Mouse (Mus musculus): ENCODE measurements around the gene Mecom. TPM values are rescaled to one million over a fixed set of nuclear protein-coding genes. Genes with fewer than 3 reads are reported as not detected.

The Mecom gene
- polyA plus RNA-seq, 1 experiment from 2014 or later: 22.4 TPM

DNA sequence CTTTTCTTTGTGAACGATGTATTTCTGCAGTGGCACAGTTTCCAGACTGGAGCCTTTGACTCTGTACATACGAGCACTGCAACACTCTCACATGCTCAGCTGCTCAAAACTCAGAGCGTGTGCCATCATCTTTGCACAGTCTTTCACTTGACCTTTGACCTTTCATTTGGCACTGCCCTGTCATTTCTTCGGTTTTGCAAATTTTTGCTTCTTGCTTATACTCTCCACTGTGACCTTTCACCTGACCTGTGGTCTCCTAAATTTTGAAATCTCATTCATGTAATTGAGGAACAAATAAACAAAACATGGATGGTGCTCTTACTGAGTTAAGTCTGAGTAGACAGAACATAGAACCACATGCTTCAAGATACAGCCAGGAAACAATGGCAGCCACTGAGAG, 446.7 kb downstream of the Mecom start:
- no peak overlapping the region for H3K4me2 ChIP-seq (replicated peaks; ENCODE audit: low read depth, low read length)
- H3K9ac ChIP-seq (replicated peaks; ENCODE audit: low read depth): no peak overlapping the region
- no peak for TF ChIP-seq CTCF (IDR thresholded peaks at IDR 0.05)
- no peak for TF ChIP-seq EP300 (IDR thresholded peaks at IDR 0.05)
- DNase-seq (ENCODE audit: low spot score): peak; percentile 21
- no peak overlapping the region for H3K4me3 ChIP-seq (ENCODE audit: low read depth, low read length)
- ATAC-seq: no peak
- H3K4me1 ChIP-seq (ENCODE audit: insufficient read depth, low read depth, low read length): peaks cover 11% of the 10 kb centered on the region; the same call in 1 of the 2 replicates
- H3K36me3 ChIP-seq (ENCODE audit: insufficient read depth, low read length): no peaks in the 10 kb centered on the region
- WGBS: 50% methylated on average over 4 of the region's 4 CpGs
- no peaks in the 10 kb centered on the region for H3K9me3 ChIP-seq (ENCODE audit: low read length)
- H3K27ac ChIP-seq (ENCODE audit: low read length): no peak overlapping the region
- no peaks in the 10 kb centered on the region for H3K27me3 ChIP-seq (replicated peaks; ENCODE audit: insufficient read depth, low read length)

DNA sequence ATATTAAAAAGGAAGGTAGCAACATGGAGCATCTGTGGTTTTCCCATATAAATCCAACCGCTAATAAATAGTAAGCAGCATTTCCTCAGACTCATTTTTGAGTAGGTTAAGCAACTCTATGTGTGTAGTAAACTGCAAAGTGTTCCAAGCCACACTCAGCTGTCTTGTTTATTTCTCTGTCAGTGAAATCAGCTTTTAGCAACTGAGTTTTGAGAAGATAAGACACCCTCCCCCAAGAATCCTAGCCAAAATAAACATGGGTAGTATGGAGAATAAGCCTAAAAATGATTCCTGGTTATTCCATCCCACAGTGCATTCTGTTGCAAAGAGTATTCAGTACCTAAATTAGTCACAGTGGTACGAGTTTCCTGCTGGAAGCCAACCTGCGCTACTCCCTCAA, 450.1 kb downstream of the Mecom start:
- Histone ChIP-seq H3K4me3 (ENCODE audit: low read depth, low read length) (no peak overlapping the region), H3K27me3 (replicated peaks; ENCODE audit: insufficient read depth, low read length) (no peaks in the 10 kb centered on the region), H3K9ac (replicated peaks; ENCODE audit: low read depth) (no peak overlapping the region), H3K9me3 (ENCODE audit: low read length) (no peaks in the 10 kb centered on the region), H3K4me1 (ENCODE audit: insufficient read depth, low read depth, low read length) (peaks cover 8% of the 10 kb centered on the region; the same call in 1 of the 2 replicates), H3K27ac (ENCODE audit: low read length) (no peak overlapping the region), H3K36me3 (ENCODE audit: insufficient read depth, low read length) (no peaks in the 10 kb centered on the region), H3K4me2 (replicated peaks; ENCODE audit: low read depth, low read length) (no peak overlapping the region)
- ATAC-seq (no peak), DNase-seq (ENCODE audit: low spot score) (no peak)
- TF ChIP-seq CTCF (IDR thresholded peaks at IDR 0.05) (no peak), EP300 (IDR thresholded peaks at IDR 0.05) (no peak)
- 54% methylated on average over 3 of the region's 3 CpGs for whole genome bisulfite sequencing

DNA sequence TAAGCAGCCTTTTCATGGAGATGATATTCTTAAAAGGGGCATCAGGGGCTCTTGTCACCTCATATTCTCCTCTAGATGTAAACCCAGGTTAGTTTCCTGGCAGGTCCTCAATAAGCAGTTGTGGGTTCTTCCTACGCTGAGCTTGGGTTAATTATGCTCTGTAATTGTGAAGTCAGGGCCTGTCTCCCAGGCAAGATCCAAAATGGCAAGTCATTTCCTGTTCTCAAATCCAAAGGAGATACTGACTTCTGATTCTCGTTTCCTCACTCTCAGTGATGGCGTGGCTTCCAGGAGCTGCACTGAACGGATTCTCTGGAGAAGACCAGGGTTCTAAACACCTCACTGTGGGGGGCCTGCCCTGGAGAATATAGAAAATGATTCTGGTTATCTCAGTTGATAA, 450.7 kb downstream of the Mecom start:
- ATAC-seq (no peak), DNase-seq (ENCODE audit: low spot score) (no peak)
- no peaks in the 10 kb centered on the region for H3K27me3 ChIP-seq (replicated peaks; ENCODE audit: insufficient read depth, low read length)
- no peaks in the 10 kb centered on the region for H3K36me3 ChIP-seq (ENCODE audit: insufficient read depth, low read length)
- no peak overlapping the region for H3K27ac ChIP-seq (ENCODE audit: low read length)
- TF ChIP-seq CTCF (IDR thresholded peaks at IDR 0.05) (no peak), EP300 (IDR thresholded peaks at IDR 0.05) (no peak)
- H3K4me2 ChIP-seq (replicated peaks; ENCODE audit: low read depth, low read length): no peak overlapping the region
- 65% methylated on average over 4 of the region's 4 CpGs for WGBS
- H3K4me1 ChIP-seq (ENCODE audit: insufficient read depth, low read depth, low read length): peaks cover 8% of the 10 kb centered on the region; the same call in 1 of the 2 replicates
- no peak overlapping the region for H3K9ac ChIP-seq (replicated peaks; ENCODE audit: low read depth)
- no peak overlapping the region for H3K4me3 ChIP-seq (ENCODE audit: low read depth, low read length)
- H3K9me3 ChIP-seq (ENCODE audit: low read length): no peaks in the 10 kb centered on the region

DNA sequence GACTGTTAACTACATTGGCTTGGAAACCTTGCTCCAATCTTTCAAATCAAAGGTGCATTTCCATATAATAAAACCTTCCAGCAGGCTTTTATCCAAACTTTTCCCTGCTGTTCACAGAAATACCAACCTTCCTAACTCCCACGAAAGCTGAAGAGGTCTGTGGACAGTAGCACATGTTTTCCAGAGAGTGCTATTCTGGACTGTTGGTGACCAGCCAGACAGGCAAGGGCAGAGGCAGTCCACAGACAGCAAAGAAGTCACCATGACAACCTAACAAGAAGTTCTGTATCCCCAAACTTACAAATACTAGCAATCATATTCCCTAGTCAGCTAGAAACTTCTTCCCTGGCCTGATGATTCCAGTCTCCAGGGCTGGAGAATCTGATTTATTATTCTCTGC, 454.8 kb downstream of the Mecom start:
- Histone ChIP-seq H3K4me2 (replicated peaks; ENCODE audit: low read depth, low read length) (no peak overlapping the region), H3K27ac (ENCODE audit: low read length) (no peak overlapping the region), H3K9ac (replicated peaks; ENCODE audit: low read depth) (no peak overlapping the region), H3K36me3 (ENCODE audit: insufficient read depth, low read length) (no peaks in the 10 kb centered on the region), H3K4me3 (ENCODE audit: low read depth, low read length) (no peak overlapping the region), H3K9me3 (ENCODE audit: low read length) (no peaks in the 10 kb centered on the region), H3K27me3 (replicated peaks; ENCODE audit: insufficient read depth, low read length) (no peaks in the 10 kb centered on the region), H3K4me1 (ENCODE audit: insufficient read depth, low read depth, low read length) (peaks cover 8% of the 10 kb centered on the region; the same call in 1 of the 2 replicates)
- TF ChIP-seq EP300 (IDR thresholded peaks at IDR 0.05) (no peak), CTCF (IDR thresholded peaks at IDR 0.05) (no peak)
- DNase-seq (ENCODE audit: low spot score): peak; percentile 40
- WGBS: 22% methylated on average over 1 of the region's 1 CpGs
- ATAC-seq: 0 out of 2 replicates have a peak, but pooled peaks have one; percentile 37

DNA sequence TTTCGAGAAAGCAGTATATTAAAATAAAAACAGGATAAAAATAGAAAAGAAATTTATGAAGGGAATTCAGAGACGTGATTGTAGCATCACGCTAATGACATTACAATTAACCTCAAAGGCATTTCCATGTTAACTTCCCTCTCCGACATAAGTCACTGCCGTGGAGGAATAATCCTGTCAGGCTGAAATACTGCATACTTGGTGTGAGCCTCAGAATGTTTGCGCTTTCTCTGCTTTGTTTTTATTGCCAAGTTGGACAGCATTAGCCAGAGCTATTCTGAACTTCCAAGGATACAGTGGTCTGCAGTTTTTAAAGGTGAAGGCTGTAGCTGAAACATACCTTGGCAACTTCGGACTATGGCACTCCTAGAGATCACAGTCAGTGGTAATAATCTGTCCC, 455.3 kb downstream of the Mecom start:
- Histone ChIP-seq H3K4me1 (ENCODE audit: insufficient read depth, low read depth, low read length) (peaks cover 5% of the 10 kb centered on the region; the same call in 1 of the 2 replicates), H3K27me3 (replicated peaks; ENCODE audit: insufficient read depth, low read length) (no peaks in the 10 kb centered on the region), H3K4me2 (replicated peaks; ENCODE audit: low read depth, low read length) (no peak overlapping the region), H3K27ac (ENCODE audit: low read length) (no peak overlapping the region), H3K9ac (replicated peaks; ENCODE audit: low read depth) (no peak overlapping the region), H3K4me3 (ENCODE audit: low read depth, low read length) (no peak overlapping the region), H3K36me3 (ENCODE audit: insufficient read depth, low read length) (no peaks in the 10 kb centered on the region), H3K9me3 (ENCODE audit: low read length) (no peaks in the 10 kb centered on the region)
- ATAC-seq (no peak), DNase-seq (ENCODE audit: low spot score) (no peak)
- 57% methylated on average over 7 of the region's 7 CpGs for WGBS
- TF ChIP-seq EP300 (IDR thresholded peaks at IDR 0.05) (no peak), CTCF (IDR thresholded peaks at IDR 0.05) (no peak)

DNA sequence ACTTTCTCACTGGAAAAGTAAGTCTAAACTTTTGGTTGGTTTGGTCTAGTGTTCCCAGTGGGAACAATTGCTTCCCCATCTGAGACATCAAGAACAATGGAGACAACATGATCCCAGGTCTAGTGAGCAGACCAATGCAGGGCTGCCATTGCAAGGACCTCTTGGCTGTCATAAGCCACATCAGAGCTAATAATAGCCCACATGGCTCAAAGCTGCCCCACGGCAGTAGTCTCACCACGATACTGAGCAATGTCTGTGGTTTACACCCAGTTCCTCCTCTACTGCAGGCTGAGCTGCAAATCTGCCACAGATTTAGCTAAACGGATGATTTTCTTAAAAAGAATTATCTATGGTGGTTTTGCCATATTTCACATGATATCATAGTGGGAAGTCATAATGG, 455.9 kb downstream of the Mecom start:
- no peak for DNase-seq (ENCODE audit: low spot score)
- Histone ChIP-seq H3K27ac (ENCODE audit: low read length) (no peak overlapping the region), H3K4me1 (ENCODE audit: insufficient read depth, low read depth, low read length) (no peaks in the 10 kb centered on the region), H3K4me3 (ENCODE audit: low read depth, low read length) (no peak overlapping the region), H3K4me2 (replicated peaks; ENCODE audit: low read depth, low read length) (no peak overlapping the region), H3K27me3 (replicated peaks; ENCODE audit: insufficient read depth, low read length) (no peaks in the 10 kb centered on the region), H3K9me3 (ENCODE audit: low read length) (no peaks in the 10 kb centered on the region), H3K9ac (replicated peaks; ENCODE audit: low read depth) (no peak overlapping the region), H3K36me3 (ENCODE audit: insufficient read depth, low read length) (no peaks in the 10 kb centered on the region)
- no peak for ATAC-seq
- TF ChIP-seq CTCF (IDR thresholded peaks at IDR 0.05) (no peak), EP300 (IDR thresholded peaks at IDR 0.05) (no peak)
- 86% methylated on average over 3 of the region's 3 CpGs for WGBS

DNA sequence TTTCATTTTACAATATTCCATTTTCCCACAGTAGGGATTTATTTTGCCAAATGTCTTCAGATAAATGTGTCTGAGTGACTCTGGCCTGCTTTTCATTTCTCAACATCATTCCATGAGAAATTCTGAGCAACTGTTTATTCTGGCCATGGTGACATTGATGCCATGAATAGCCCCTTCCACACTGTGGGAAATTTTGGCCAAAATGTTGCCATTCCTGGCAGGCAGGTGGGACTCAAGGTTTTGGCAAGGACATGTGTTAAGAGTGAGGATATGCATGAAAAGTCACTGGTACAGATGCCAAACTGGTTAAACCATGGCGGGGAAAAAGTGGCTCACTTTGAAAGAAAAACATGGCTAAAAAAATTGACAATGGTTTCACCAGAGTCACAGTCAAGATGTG, 456.4 kb downstream of the Mecom start:
- Histone ChIP-seq H3K27me3 (replicated peaks; ENCODE audit: insufficient read depth, low read length) (no peaks in the 10 kb centered on the region), H3K4me3 (ENCODE audit: low read depth, low read length) (no peak overlapping the region), H3K4me1 (ENCODE audit: insufficient read depth, low read depth, low read length) (no peaks in the 10 kb centered on the region), H3K9ac (replicated peaks; ENCODE audit: low read depth) (no peak overlapping the region), H3K9me3 (ENCODE audit: low read length) (no peaks in the 10 kb centered on the region), H3K36me3 (ENCODE audit: insufficient read depth, low read length) (no peaks in the 10 kb centered on the region), H3K27ac (ENCODE audit: low read length) (no peak overlapping the region), H3K4me2 (replicated peaks; ENCODE audit: low read depth, low read length) (no peak overlapping the region)
- WGBS: 94% methylated on average over 1 of the region's 1 CpGs
- ATAC-seq: no peak
- TF ChIP-seq EP300 (IDR thresholded peaks at IDR 0.05): no peak
- no peak for TF ChIP-seq CTCF (IDR thresholded peaks at IDR 0.05)
- DNase-seq (ENCODE audit: low spot score): no peak
